Mouse (Mus musculus) intestine, embryonic 14.5 days (tissue): ENCODE results near the gene Zbtb16. TPM values are rescaled to one million over a fixed set of nuclear protein-coding genes. Genes with fewer than 3 reads are reported as not detected.

Experiments
- ATAC-seq: fragments of 200-750 bp; cut with Nextera tagmentation; replicated peaks from 2 replicates; pipeline ENCODE4 v1.8.0; 2017; ENCODE audit warnings: low read depth, moderate number of reproducible peaks, moderate TSS enrichment, moderate library complexity; ENCODE audit not compliant: low FRiP score, low TSS enrichment
- DNase-seq: peaks from one replicate; pipeline ENCODE4 v3.0.0-alpha.2; 2018; ENCODE audit warnings: low spot score
- H3K27ac ChIP-seq: fragments of 300-500 bp; sonication (generic); 2 replicates; pipeline ENCODE4 v1.5.1; 2014; ENCODE audit warnings: low read depth, mild to moderate bottlenecking, control low read depth
- H3K27me3 ChIP-seq: fragments of 300-500 bp; sonication (generic); replicated peaks from 2 replicates; pipeline ENCODE4 v1.6.1; 2014; ENCODE audit warnings: low read length, control low read depth; ENCODE audit not compliant: control insufficient read depth, insufficient read depth
- H3K36me3 ChIP-seq: fragments of 300-500 bp; sonication (generic); 2 replicates; pipeline ENCODE4 v1.6.1; 2014; ENCODE audit warnings: low read length, control low read depth; ENCODE audit not compliant: control insufficient read depth, insufficient read depth
- H3K4me1 ChIP-seq: fragments of 300-500 bp; sonication (generic); replicated peaks from 2 replicates; pipeline ENCODE4 v1.6.1; 2014; ENCODE audit warnings: low read length, control low read depth, mixed read lengths; ENCODE audit not compliant: control insufficient read depth, insufficient read depth
- H3K4me2 ChIP-seq: fragments of 300-500 bp; sonication (generic); 2 replicates; pipeline ENCODE4 v1.6.1; 2014; ENCODE audit warnings: low read length
- H3K4me3 ChIP-seq: fragments of 300-500 bp; sonication (generic); 2 replicates; pipeline ENCODE4 v1.5.1; 2014; ENCODE audit warnings: low read depth, low read length, control low read depth, mixed read lengths
- H3K9ac ChIP-seq: fragments of 300-500 bp; sonication (generic); 2 replicates; pipeline ENCODE4 v1.6.1; 2014; ENCODE audit warnings: mild to moderate bottlenecking, low read length
- H3K9me3 ChIP-seq: fragments of 300-500 bp; sonication (generic); 2 replicates; pipeline ENCODE4 v1.6.1; 2016; ENCODE audit warnings: low read length, control low read depth; ENCODE audit not compliant: control insufficient read depth
- WGBS: fragments of 180-500 bp; shearing (Covaris S2); extraction: QIAGEN DNeasy Blood & Tissue Kit; methylation state at CpG from one replicate; pipeline ENCODE4 v1.1.7; 2014; 5-methylcytosine and 5-hydroxymethylcytosine counted together
- polyA plus RNA-seq: library from polyadenylated mRNA; unstranded; fragments of >200 nt; fragmentation: Nextera tagmentation; extraction: Ambion mirVana; gene quantifications from 2 replicates; pipeline ENCODE4 v1.2.1, GENCODE M21; 2014

Zbtb16 gene
- polyA plus RNA-seq, 1 experiment from 2014 or later = 2.4 TPM

DNA sequence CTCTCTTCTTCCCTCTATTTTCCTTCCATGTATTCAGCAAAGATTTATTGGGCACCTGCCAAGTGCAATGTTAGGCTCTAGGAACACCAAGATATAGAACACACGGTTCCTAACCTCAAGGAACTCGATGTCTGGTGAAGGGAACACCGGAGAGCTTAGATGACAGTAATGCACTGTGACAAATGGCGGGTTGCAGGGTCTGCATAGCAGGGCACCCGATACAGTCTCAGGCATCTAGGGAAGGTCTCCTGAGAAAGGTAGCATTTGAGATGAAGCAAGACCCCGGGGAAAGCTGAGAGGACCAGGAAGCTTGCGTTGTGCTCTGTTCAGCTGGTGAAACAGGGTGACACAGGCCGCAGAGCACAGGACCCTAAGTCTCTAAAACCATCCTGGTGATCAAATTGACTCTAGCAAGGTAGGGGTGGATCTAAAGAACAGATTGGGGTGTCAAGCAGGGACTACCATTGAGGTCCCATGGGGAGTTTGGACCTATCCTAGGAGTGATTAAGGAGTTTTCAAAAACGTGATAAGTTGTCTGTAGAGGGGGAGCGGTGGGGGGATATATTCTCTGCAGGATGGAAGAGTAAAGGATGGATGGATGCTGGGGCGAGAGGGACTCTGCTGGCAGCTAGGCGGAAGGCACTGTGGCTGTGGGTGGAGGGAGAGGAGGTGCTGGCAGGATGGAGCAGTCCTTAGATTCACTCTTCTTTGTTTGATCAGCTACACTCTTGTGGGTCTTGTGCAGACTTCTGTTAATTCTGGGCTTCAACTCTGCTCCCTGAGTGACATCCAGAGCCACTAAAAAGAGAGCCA is 187.5 kb downstream of the Zbtb16 start:
- Histone ChIP-seq H3K27me3 (peaks cover 3% of the 10 kb centered on the region), H3K9ac (no peak overlapping the region), H3K4me1 (peaks cover 11% of the 10 kb centered on the region), H3K9me3 (no peaks in the 10 kb centered on the region), H3K27ac (no peak overlapping the region), H3K4me3 (no peak overlapping the region), H3K36me3 (no peaks in the 10 kb centered on the region), H3K4me2 (no peak overlapping the region; the same call in 1 of the 2 replicates)
- ATAC-seq (no peak), DNase-seq (peak; percentile 49)
- WGBS = 57% methylated on average over 12 of the region's 12 CpGs

DNA sequence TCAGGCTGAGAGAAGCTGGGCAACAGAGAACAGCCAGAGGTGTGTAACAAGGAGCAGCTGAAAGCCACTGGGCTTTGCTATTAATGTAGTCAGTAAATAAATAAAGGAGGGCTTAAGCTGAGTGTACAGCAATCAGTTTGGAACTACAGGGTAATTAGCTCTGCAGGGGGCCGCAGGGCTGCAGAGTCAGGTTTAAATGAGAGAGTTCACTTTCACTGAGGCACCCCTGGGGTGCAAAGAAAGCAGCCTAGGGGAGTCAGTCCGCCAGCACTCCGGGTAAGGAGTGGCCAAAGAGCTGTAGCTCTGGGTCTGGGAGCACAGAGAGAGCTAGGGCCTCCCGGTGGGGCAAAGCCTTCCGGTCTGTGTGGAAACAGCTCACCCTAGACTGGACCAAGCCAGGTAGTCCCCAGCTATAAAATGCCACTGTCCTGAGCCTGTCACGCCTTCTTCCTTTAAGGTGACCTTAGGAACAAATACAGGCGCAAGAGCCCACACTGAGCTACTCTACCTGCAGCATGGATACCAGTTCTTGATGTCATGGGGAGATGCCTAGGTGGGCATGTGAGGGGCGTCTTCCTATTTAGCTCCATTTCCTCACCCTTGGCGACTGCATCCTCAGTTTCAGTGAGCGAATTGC is 188.3 kb downstream of the Zbtb16 start:
- ATAC-seq (no peak), DNase-seq (no peak)
- 39% methylated on average over 10 of the region's 10 CpGs for WGBS
- Histone ChIP-seq H3K36me3 (no peaks in the 10 kb centered on the region), H3K4me3 (no peak overlapping the region), H3K9me3 (no peaks in the 10 kb centered on the region), H3K4me2 (no peak overlapping the region), H3K9ac (no peak overlapping the region), H3K4me1 (peaks cover 11% of the 10 kb centered on the region), H3K27me3 (peaks cover 3% of the 10 kb centered on the region), H3K27ac (no peak overlapping the region)

GRCm38 (mm10) chr9:48646781-48647647 is 189.0 kb downstream of the Zbtb16 start:
- Histone ChIP-seq H3K27ac (no peak overlapping the region), H3K4me3 (no peak overlapping the region), H3K9ac (no peak overlapping the region), H3K4me2 (no peak overlapping the region), H3K9me3 (no peaks in the 10 kb centered on the region), H3K27me3 (peaks cover 3% of the 10 kb centered on the region), H3K4me1 (peaks cover 11% of the 10 kb centered on the region), H3K36me3 (no peaks in the 10 kb centered on the region)
- DNase-seq = peak; percentile 49
- ATAC-seq = no peak
- WGBS = 53% methylated on average over 16 of the region's 16 CpGs

DNA sequence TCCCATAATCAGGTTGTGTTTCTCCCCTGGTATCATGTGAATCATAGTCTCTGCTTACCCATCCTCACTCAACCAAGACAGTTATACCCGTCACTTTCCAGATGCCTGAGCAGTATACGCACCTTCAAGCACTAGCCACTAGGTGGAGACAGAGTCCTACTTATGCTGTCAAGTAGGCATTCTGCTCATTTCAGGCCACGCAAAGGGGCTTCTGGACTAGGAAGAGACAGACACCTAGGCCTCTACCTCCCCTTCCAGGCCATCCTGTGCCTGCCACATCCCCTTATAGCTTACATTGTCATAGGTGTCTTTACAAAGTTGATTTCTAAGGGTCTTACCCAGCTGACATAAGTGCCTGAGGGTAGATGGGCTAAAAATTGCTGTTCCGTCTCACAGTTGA is 189.8 kb downstream of the Zbtb16 start:
- no peak overlapping the region for H3K4me2 ChIP-seq
- ATAC-seq (peak; percentile 16; the same call in 1 of the 2 replicates), DNase-seq (peak; percentile 86)
- 21% methylated on average over 4 of the region's 4 CpGs for WGBS
- H3K27ac ChIP-seq = no peak overlapping the region
- no peaks in the 10 kb centered on the region for H3K9me3 ChIP-seq
- H3K9ac ChIP-seq = no peak overlapping the region
- H3K36me3 ChIP-seq = no peaks in the 10 kb centered on the region
- H3K27me3 ChIP-seq = peaks cover 3% of the 10 kb centered on the region
- no peak overlapping the region for H3K4me3 ChIP-seq
- peaks cover 11% of the 10 kb centered on the region for H3K4me1 ChIP-seq

GRCm38 (mm10) chr9:48645648-48646126 is 190.3 kb downstream of the Zbtb16 start:
- H3K4me1 ChIP-seq = peaks cover 11% of the 10 kb centered on the region
- H3K9ac ChIP-seq = no peak overlapping the region
- DNase-seq (peak; percentile 53), ATAC-seq (no peak)
- no peak overlapping the region for H3K4me3 ChIP-seq
- H3K27ac ChIP-seq = no peak overlapping the region
- H3K9me3 ChIP-seq = no peaks in the 10 kb centered on the region
- H3K4me2 ChIP-seq = no peak overlapping the region
- no peaks in the 10 kb centered on the region for H3K36me3 ChIP-seq
- WGBS = 72% methylated on average over 4 of the region's 4 CpGs
- H3K27me3 ChIP-seq = peaks cover 3% of the 10 kb centered on the region

GRCm38 (mm10) chr9:48644926-48645647 is 190.9 kb downstream of the Zbtb16 start:
- Histone ChIP-seq H3K4me3 (no peak overlapping the region), H3K4me1 (peaks cover 11% of the 10 kb centered on the region), H3K4me2 (no peak overlapping the region), H3K9ac (no peak overlapping the region), H3K27ac (no peak overlapping the region), H3K36me3 (no peaks in the 10 kb centered on the region), H3K27me3 (peaks cover 3% of the 10 kb centered on the region), H3K9me3 (no peaks in the 10 kb centered on the region)
- DNase-seq = peak; percentile 54
- no peak for ATAC-seq
- WGBS = 48% methylated on average over 13 of the region's 13 CpGs

DNA sequence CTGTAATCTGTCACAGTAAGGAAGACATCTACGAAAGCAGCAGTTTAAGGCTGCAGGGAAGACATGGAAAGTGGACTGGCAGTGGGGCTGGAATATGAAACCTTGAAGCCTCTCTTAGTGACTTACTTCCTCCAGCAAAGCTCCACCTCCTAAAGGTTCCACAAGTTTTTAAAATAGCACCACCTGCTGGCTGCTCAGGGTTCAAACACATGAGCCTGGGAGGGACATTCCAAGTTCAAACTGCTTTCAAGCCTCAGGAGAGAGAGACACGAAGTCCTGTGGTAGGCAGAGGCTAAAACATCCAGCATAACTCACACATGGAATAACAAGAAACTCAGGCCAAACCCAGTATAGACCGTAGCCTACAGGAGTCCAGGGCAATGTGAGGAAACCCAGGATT is 191.6 kb downstream of the Zbtb16 start:
- ATAC-seq = no peak
- Histone ChIP-seq H3K27me3 (peaks cover 3% of the 10 kb centered on the region), H3K9ac (no peak overlapping the region), H3K9me3 (no peaks in the 10 kb centered on the region), H3K4me1 (peaks cover 6% of the 10 kb centered on the region), H3K4me3 (no peak overlapping the region), H3K4me2 (no peak overlapping the region), H3K27ac (no peak overlapping the region), H3K36me3 (no peaks in the 10 kb centered on the region)
- DNase-seq = peak; percentile 45
- 79% methylated on average over 3 of the region's 3 CpGs for WGBS

- H3K4me1 ChIP-seq = 0 out of 2 replicates have a peak, but pooled peaks cover 5% of the 10 kb centered on the region
These were observed 194.4 kb downstream of the Zbtb16 start for GRCm38 (mm10) chr9:48641636-48642035.

More at GRCm38 (mm10) chr9:48641636-48642035, 194.4 kb downstream of the Zbtb16 start:
- WGBS = 87% methylated on average over 8 of the region's 8 CpGs
- Histone ChIP-seq H3K27me3 (no peaks in the 10 kb centered on the region), H3K4me3 (no peak overlapping the region), H3K9ac (no peak overlapping the region), H3K4me2 (no peak overlapping the region), H3K36me3 (no peaks in the 10 kb centered on the region), H3K27ac (no peak overlapping the region), H3K9me3 (no peaks in the 10 kb centered on the region)
- ATAC-seq (no peak), DNase-seq (no peak)
